Mouse (Mus musculus): ENCODE data around the gene Tex44.
"Not testable (repeated sequence)": the region's sequence is repeated elsewhere in the genome, so short reads cannot be mapped to it uniquely, and the experiment has no call there.

Gene Tex44

GRCm38 (mm10) chr1:86443386-86444172, 17.4 kb downstream of the Tex44 start:
- DNase-seq (ENCODE audit: low spot score in 2 of 2), result no peak

GRCm38 (mm10) chr1:86447596-86448171, 21.6 kb downstream of the Tex44 start:
- DNase-seq (ENCODE audit: low spot score in 2 of 2), result no peak

- no peak for DNase-seq (ENCODE audit: low spot score in 2 of 2)
These were observed 22.1 kb downstream of the Tex44 start for GRCm38 (mm10) chr1:86448272-86448671.

GRCm38 (mm10) chr1:86449966-86450365, 23.8 kb downstream of the Tex44 start:
- no peak for DNase-seq (ENCODE audit: low spot score in 2 of 2)

GRCm38 (mm10) chr1:86452713-86453112, 26.6 kb downstream of the Tex44 start:
- DNase-seq (ENCODE audit: low spot score in 2 of 2), result no peak

- no peak for DNase-seq (ENCODE audit: low spot score in 2 of 2)
These were observed 30.9 kb downstream of the Tex44 start for GRCm38 (mm10) chr1:86456892-86457581.

GRCm38 (mm10) chr1:86459371-86459770, 33.2 kb downstream of the Tex44 start:
- DNase-seq (ENCODE audit: low spot score in 2 of 2), result no peak

GRCm38 (mm10) chr1:86464223-86464874, 38.2 kb downstream of the Tex44 start:
- no peak for DNase-seq (ENCODE audit: low spot score in 2 of 2)

- no peak for DNase-seq (ENCODE audit: low spot score in 2 of 2)
These were observed 38.7 kb downstream of the Tex44 start for GRCm38 (mm10) chr1:86464875-86465224.

- no peak for DNase-seq (ENCODE audit: low spot score in 2 of 2)
These were observed 41.3 kb downstream of the Tex44 start for GRCm38 (mm10) chr1:86467416-86467815.

GRCm38 (mm10) chr1:86469876-86470275, 43.7 kb downstream of the Tex44 start:
- no peak for DNase-seq (ENCODE audit: low spot score in 2 of 2)

- peak; percentile 61 to 79 for DNase-seq (ENCODE audit: low spot score in 2 of 2)
These were observed 44.5 kb downstream of the Tex44 start for GRCm38 (mm10) chr1:86470519-86471181.

- DNase-seq (ENCODE audit: low spot score in 2 of 2), result not testable (repeated sequence)
These were observed 45.4 kb downstream of the Tex44 start for GRCm38 (mm10) chr1:86471504-86471961.

- DNase-seq (ENCODE audit: low spot score in 2 of 2), result peak in 1 of 2 experiments; percentile 45
These were observed 46.2 kb downstream of the Tex44 start for GRCm38 (mm10) chr1:86472197-86472952.

GRCm38 (mm10) chr1:86473109-86473760, 47.1 kb downstream of the Tex44 start:
- no peak for DNase-seq (ENCODE audit: low spot score in 2 of 2)
